Mouse (Mus musculus) c-Kit-negative CD71-positive TER-119-positive erythroid progenitor cells, embryonic 14.5 days (primary cell): ENCODE measurements around the gene Gm5089.
"Not testable (repeated sequence)": the region's sequence is repeated elsewhere in the genome, so short reads cannot be mapped to it uniquely, and the experiment has no call there.

Experiments
- DNase-seq: peaks from one replicate; pipeline ENCODE4 v3.0.0-alpha.2; 2013; ENCODE audit warnings: low read depth, low spot score

Gm5089 gene

DNA sequence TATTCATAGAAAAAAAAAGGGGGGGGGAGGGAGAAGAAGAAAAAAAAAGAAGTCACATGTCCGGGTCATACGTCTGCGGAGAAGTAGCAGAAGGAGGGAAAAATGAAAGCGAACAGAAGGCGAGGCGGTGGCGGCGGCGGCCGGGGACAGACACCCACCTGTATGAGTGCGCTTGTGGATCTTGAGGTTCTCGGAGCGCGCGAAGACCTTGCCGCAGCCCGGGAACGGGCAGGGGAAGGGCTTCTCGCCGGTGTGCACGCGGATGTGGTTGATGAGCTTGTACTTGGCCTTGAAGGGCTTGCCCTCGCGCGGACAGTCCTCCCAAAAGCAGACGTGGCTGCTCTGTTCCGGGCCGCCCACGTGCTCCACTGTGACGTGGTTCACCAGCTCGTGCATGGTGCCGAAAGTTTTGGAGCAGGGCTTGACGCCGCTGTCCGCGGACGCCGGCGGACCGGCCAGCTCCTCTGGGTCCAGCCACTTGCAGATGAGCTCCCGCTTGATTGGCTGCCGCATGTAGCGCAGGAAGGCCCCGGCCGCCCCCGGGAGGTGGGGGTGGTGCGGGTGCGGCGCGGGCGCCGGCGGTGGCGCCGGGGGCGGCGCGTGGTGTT, 12.9 kb upstream of the Gm5089 start:
- not testable (repeated sequence) for DNase-seq

DNA sequence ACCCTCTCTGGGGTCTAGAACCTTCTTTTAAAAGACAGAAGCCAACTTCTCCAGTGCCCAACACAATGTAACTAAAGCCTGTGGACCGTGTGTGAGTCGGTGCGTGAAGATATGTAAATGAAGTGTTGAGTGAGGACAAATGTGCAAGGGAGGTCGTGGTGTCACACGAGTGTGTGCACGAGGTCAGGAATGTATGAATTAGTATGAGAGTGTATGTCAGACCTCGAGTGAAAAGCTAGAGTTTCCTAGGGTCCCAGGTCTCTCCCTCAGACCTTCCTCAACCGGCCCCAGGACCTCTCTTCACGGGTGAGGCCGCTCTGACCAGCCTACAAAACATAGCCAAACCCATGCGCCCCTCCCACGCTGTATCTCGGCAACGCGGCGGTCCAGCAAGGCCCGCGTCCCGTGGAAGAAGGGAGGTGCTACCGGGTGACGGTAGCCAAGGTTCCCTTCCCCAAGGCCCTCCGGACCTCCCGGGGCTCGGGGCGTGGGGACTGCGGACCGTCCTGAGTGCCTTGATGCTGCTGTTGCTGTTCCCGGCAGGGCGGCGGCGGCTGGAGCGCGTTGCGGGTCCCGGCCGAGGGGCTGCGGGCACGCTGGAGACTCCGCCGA, 12.3 kb upstream of the Gm5089 start:
- DNase-seq = no peak

DNA sequence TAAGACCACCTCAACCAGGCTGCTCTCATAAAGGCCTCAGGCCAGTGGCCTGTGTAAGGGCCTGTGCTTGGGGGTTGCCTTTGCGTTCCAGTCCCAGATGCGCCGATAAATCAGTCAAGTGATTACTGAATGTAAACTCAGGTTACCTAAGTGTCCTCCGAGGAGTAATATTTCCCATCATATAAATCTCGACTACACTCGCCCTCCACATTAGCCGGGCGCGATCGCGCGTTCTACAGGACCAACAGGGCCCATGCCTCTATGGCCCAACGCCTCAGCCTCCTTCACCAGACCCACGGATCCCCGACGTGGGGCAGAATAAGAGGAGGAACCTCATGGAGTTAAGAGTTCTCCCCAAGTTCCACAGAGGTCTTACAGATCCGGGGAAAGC, 11.8 kb upstream of the Gm5089 start:
- DNase-seq = no peak

DNA sequence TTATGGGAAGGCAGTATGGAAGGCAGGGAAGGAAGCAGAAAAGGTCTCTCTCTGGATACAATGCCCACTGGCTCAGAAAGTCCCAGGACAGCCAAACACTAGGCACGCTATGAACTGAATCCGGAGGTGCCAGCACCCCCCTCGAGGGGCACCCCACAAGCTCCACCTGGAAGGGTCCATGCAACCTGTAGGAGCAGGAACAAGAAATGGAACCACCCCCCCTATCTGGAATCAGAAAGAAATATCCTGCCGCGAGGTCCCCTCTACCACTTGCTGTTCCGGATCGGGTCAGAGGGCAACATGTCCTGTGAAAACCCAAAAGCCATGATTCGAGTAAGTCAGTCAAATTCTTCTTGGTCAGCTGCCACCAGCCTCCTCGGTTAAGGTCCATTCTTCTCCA, 11.1 kb upstream of the Gm5089 start:
- DNase-seq = no peak

DNA sequence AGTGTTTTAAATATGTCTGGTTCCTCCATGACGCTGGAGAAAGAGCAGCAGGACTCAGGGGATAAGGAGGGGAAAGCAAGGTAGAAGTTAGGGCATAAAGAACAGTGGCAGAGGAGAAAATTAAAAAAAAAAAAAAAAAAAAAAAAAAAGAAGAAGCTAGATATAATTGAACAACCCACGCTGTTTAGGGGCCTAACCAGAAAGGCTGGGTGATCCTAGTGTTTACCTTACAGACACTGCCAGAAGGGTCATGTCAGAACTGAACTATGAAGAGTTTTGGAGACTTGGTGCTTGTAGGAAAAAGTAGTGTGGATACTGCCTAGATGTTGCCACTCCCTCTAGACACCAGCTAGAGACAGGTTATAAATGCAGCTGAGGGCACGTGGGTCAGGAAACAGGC, 10.6 kb upstream of the Gm5089 start:
- DNase-seq = no peak

DNA sequence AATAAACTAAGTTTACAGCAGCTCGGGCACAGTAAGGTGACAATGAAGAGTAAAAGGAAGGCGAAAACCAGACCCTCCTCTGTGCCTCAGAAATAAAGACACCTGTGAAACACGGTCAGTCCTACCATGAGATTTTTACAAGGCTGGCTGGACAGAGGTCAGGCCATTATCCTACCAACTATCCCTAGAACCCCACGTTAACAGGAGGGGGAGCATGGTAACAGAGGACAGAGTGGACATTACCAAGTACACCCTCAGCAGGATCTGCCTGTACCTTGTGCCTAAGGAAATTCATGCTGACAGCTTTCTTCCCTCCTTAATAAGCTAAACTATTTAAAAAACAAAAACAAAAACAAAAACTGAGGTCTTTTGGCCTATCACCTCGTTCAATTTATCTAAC, 9.3 kb upstream of the Gm5089 start:
- no peak for DNase-seq

DNA sequence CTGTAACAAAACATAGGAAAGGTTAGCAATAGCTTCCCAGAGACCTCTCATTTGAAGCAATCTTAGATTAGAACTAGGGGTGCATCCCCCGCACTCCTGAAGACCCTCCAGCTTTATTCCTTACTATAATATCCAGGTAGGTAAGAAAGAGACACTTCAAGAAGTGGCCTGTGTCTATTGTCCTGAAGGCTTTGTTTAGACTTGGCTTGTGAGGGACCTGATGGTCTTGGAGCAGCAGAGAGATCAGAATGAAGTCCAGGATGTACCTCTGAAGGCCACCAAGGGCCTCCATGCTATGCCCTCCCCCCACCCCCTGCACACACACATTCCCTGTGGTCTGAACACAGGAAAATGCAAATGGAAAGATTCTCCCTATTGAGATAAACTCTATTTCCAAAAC, 8.9 kb upstream of the Gm5089 start:
- no peak for DNase-seq

DNA sequence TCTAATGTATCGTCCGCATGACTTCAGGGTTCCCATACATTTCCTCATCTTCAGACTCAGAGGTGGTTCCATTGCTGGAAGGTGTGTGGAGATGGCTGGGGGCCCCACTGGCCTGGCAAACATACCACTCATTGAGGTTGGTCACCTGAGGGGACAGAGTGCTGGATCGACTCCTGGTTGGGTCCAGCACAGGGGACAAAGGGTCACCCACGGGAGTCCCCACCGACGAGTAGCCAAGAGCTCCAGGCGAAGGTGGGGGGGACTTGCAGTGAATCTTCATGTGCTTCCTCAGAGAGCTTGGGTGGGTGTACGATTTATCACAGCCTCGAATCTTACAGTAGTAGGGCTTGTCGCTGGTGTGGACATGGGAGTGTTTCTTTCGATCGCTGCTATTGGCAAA, 8.4 kb upstream of the Gm5089 start:
- DNase-seq = not testable (repeated sequence)

DNA sequence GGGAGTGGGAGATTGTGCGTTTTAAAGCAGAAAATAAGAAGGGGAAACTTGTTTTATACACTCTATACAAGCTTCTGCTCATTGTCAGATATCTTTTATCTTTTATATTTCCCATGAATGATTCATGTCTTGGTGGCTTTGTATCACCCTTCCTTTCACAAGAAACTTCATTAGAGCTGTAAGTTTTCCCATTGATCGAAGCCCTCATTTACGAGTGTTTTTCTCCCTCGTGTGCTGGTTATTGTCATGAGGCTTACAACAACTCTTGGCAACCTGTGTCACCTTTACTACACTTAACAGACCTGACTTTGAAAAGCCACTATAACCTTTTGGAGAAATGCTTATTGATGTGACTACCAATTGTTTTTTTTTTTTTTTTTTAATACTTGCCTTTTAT, 4.6 kb upstream of the Gm5089 start:
- DNase-seq = no peak

DNA sequence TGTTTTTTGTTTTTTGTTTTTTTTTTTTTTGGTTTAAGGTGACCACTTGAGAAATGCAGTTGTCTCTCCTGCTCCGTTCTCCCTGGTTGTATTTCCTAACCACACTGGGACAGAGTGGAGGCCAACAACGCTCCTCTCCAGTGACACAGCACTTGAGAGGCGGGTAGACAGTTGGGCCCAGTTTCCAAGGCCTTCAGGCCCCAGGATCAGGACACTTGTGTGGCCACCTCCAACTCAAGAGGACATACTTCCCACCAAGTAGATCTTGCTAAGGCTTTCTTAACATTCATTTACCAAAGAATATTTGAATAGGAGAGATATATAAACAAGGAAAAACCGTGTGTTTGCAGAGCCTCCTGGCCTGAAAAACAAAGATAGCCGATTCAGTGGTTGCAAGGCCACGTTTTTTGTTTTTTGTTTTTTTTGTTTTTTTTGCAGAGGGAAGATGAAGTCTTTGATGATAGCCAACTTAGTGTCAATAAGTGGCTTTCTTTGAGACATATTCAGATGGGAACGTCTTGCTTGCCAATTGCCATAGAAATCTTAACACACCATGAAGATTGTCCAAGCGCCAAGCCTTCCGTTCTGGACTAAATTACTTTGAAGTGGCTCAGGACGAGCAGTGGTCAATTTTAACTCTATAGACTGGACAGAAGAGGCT, 4.1 kb upstream of the Gm5089 start:
- DNase-seq = no peak

DNA sequence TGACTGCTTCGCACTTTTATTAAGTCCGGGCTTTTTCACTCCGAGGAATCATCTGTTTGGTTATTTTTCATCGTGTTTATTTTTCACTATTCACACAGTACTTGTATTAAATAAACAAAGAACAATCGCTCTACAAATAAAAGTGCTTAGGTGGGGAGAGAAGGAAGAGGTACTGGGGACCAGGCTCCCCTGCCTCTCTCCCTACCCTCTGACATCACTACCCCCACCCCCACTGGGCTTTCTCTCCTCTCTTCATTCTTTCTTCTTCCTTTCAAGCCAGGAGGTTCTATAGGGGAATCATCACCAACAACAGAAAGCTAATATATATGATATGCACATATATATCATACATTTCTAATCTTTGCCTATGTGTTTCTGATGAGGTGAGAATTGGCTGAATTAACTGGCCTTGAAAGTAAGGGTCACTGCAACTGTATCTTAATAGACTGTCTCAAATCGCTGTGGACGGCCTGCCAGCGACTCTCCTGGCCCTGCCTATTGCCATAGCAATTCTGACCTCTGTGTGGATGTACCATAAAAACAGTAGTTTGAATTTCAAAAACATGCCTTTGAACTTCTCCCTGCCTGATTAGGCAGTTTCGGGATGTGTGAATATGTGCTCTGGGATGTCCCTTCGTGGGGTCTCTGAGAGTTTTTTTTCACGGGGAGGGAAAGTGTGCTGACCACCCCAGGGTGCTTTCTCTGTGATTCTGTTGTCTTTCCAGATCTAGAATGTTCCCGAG, 3.3 kb upstream of the Gm5089 start:
- DNase-seq = no peak

DNA sequence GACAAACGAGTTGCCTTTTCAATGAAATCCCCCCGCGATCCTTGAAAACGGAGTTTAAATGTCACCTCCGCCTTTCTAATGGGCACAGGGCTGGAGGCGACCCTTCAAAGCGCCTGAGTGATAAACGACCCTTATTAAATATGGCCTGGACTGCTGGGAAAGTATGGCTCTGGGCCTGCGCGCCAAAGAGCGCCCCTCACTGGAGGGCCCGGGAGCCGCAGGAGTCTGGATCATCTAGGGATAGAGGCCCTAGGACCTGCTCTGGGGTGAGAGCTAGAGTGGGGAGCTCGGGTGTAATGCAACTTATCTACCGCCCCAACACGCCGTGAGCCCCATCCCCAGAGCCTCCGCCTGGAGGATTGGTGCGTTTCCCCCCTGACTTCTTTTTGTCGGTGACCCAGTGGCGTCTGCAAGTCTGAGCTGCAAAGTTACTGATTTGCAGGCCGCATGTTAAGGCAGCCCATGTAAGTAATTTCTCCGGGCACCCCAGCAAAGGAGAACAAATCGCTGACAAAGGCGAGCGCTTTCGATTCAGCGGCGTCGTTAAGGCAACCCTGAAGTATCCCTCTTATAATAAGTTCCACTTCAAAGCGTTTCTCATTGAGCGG, 2.6 kb upstream of the Gm5089 start:
- DNase-seq = no peak

DNA sequence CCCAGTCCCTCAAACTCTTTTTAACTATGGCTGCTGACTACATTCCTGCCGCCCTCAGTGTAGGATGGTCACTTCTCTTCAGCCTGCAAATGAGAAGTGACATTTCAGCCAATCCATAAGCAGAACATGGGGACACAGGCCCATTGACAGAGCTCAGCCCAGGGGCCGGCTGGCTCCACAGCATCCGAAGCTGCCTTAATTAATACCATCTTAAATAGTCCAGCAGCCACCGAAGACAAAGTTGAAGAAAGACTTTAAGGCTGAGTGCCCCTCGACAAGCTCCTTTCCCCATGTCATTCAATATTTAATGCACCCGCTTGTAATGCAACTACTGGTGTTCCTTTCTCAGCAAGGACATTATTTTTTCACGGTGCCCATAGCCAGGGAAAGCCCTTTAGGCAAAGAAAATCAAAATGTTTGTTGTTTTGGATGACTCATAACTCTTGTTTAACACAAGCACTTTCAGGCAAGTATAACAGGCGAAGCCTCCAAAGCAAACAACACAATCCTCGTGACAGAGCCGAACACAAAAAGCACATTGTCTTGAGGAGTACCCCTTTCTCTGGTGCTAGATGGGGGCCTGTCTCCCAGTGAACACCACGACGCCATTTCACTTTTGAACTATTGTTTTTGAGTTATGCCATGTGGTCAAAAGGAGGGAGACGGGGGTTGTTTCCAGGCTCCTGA, 1.9 kb upstream of the Gm5089 start:
- DNase-seq = no peak

DNA sequence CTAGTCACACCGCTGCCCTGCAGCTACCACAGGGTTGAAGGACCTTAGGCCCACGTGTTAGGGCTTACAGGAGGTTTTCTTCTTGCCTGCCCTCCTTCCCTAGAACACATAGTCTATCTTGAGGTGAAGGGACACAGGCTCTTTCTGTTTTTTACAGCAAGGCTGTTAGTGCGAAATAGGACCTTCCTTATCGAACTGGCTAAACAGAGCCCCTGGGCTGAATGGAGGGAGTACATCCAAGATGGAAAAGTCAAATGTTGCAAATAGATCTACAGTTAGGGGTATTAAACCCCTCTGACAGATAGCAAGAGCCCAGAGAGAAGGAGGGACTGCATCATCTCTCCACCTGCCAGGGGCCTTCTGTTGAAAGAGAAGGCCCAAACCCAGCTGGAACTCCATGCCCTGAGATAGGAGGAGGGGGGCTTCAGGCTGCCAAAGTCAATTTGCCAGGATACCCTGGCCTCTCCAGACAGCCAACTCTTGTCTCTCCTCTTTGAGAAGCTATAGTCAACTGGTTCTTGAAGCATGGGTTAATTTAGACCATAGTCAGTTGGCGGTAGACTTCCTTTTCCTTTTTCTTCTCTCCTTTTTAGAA, 733 bp upstream of the Gm5089 start:
- DNase-seq = no peak

DNA sequence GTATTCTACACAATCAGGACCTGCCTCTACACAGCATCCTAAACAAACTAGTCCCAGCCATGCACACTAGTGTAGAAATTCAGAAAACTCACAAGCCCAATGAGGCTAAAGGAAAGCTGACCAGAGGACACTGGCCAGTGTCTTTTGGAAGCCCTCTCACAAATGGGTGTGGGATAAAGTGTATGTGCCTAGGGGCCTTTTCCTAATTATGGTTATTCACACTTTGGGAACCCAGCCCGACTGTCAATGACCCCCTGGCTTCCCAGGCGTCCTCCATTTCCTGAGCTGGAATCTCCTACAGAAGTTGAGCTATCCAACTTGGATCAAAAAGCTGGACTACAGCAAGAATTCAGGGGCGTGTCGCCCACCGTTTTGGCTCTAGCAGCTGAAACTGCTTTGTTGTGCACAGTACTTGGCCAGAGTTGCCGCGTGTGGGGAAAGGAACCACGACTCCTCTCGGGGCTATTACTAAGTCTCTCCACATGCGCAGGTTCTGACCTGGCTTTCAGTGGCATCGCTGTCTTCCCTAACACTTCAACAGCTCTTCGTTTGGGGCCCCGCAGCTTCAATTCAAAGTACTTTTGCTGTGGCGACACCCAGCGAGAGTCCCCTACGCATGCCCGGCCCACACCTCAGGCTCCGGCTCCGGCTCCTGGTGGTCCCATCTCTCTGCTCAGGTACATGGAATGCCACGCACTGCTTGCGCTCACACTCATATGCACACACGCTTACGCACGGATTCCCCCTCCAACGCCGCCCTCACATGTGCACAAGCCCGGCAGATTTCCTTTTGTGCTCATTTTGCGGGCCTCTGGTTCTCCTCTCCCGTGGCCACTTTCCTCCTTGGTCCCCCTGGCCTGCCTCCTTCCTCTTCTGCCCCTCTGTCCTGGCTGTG, 1.1 kb downstream of the Gm5089 start:
- no peak for DNase-seq

DNA sequence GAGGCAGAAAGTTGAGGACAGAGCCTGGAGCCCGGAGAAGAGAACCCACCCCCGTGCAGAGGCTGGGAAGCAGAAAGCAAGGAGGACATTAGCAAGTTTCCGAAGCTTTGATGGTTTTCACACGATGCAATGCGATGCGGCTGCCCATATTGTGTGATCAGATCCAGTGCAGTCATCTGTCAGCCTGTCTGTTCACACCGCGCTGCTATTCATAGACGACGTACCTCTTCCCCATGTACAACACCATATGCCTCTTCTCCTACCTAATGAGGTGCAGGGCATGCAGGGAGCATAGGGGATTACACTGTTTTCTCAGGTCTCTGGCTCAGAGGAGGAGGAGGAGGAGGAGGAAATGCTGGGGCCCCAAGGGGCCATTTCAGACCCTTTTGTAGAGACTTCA, 14.1 kb downstream of the Gm5089 start:
- DNase-seq = no peak

DNA sequence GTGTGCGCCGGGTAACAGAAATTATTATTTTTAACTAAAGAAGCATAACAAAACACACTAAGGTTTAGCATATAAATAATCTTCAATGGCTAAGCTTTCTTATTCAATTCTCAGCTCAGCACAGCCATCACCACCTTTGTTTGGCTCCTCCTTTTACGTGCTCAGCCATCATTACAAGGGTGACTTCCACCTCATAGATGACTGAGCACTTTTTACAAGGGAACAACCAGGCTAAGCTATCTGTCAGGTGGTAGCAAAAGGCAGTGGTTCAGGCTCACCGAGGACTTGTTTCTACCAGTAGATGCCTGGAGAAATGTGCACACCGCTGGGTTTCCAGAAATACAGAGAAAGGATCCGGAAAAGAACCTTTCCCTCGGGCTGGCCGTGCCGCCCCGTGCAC, 16.9 kb downstream of the Gm5089 start:
- DNase-seq = no peak

DNA sequence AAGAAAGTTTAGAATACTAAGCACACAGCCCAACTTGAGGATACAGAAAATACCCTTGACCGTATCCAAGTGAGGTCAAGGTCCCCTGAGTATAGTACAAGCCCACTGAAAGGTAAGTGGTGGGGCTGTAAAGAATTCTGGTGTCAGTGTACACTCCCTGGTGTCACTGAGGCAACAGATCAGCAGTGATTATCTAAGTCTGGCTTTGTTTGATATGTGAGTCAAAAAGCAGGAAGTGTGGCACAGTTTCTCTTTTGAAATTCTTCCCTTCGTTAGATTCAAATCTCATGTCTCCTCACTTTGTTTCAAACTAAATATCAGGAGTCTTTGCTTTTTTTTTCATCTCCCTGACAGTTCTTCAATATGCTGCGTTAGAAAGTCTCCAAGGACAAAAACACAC, 18.4 kb downstream of the Gm5089 start:
- no peak for DNase-seq

DNA sequence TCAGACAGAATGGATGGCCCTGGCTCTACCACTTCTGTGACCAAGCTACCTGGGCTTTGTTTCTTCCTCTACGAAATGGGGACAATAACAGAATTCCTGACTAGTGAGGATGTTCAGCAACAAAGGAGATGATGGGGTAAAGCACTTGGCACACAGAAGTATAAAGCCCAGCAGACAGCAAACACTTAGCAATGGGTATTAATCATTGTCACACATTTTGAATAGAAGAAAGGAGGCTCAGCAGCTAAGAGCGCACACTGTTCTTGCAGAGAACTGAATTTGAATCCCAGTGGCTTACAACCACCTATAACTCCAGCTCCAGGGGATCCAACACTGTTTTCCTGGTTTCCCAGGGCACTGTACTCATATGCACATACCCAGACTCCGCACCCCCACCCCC, 23.3 kb downstream of the Gm5089 start:
- DNase-seq = no peak

DNA sequence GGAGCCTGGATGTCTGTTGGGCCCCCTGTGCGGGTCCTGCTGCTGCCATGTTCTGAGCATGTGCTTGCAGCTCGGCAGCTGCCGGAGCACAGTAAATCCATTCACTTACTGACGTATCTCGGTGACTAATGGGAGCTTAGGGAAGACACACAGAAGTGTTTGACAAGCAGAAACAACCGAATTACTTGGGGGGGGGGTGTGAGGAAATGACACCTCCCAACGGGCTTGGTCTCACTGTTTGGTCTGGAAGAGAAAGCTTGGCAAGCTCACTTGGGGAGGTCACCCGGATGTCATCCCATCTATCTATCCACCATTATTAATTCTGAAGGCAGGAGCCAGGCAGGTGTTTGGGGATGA, 23.7 kb downstream of the Gm5089 start:
- no peak for DNase-seq
